Mouse (Mus musculus) forebrain, embryonic 16.5 days (tissue): ENCODE measurements around the gene Cdkn1b. TPM values are rescaled to one million over a fixed set of nuclear protein-coding genes. Genes with fewer than 3 reads are reported as not detected.

ENCODE experiments used
- ATAC-seq: fragments of 200-750 bp; cut with Nextera tagmentation; 2 replicates; pipeline ENCODE4 v1.8.0; 2017; ENCODE audit warnings: mild to moderate bottlenecking, moderate library complexity
- H3K27ac ChIP-seq: fragments of 300-500 bp; sonication (generic); 2 replicates; pipeline ENCODE4 v1.5.1; 2014; ENCODE audit warnings: low read length, control low read depth
- H3K27me3 ChIP-seq: fragments of 300-500 bp; sonication (generic); replicated peaks from 2 replicates; pipeline ENCODE4 v1.6.1; 2014; ENCODE audit warnings: low read length; ENCODE audit not compliant: control insufficient read depth, insufficient read depth
- H3K36me3 ChIP-seq: fragments of 300-500 bp; sonication (generic); 2 replicates; pipeline ENCODE4 v1.6.1; 2014; ENCODE audit not compliant: control insufficient read depth, insufficient read depth
- H3K4me1 ChIP-seq: fragments of 300-500 bp; sonication (generic); replicated peaks from 2 replicates; pipeline ENCODE4 v1.6.1; 2014; ENCODE audit warnings: low read length; ENCODE audit not compliant: control insufficient read depth, insufficient read depth
- H3K4me2 ChIP-seq: fragments of 300-500 bp; sonication (generic); 2 replicates; pipeline ENCODE4 v1.6.1; 2014; ENCODE audit warnings: mild to moderate bottlenecking, low read length, control low read depth
- H3K4me3 ChIP-seq: fragments of 300-500 bp; sonication (generic); replicated peaks from 2 replicates; pipeline ENCODE4 v1.5.1; 2014; ENCODE audit warnings: mild to moderate bottlenecking, low read length, control low read depth
- H3K9ac ChIP-seq: fragments of 300-500 bp; sonication (generic); replicated peaks from 2 replicates; pipeline ENCODE4 v1.6.1; 2014; ENCODE audit warnings: low read depth, low read length, control low read depth
- H3K9me3 ChIP-seq: fragments of 300-500 bp; sonication (generic); 2 replicates; pipeline ENCODE4 v1.6.1; 2016; ENCODE audit warnings: low read length; ENCODE audit not compliant: control insufficient read depth
- WGBS: fragments of 180-500 bp; shearing (Covaris S2); extraction: QIAGEN DNeasy Blood & Tissue Kit; methylation state at CpG from one replicate; pipeline ENCODE4 v1.1.7; 2014; 5-methylcytosine and 5-hydroxymethylcytosine counted together
- polyA plus RNA-seq: library from polyadenylated mRNA; unstranded; fragments of >200 nt; fragmentation: Nextera tagmentation; extraction: Ambion mirVana; gene quantifications from 2 replicates; pipeline ENCODE4 v1.2.1, GENCODE M21; 2015

Gene Cdkn1b
- polyA plus RNA-seq, 1 experiment from 2014 or later = 39.4 TPM

DNA sequence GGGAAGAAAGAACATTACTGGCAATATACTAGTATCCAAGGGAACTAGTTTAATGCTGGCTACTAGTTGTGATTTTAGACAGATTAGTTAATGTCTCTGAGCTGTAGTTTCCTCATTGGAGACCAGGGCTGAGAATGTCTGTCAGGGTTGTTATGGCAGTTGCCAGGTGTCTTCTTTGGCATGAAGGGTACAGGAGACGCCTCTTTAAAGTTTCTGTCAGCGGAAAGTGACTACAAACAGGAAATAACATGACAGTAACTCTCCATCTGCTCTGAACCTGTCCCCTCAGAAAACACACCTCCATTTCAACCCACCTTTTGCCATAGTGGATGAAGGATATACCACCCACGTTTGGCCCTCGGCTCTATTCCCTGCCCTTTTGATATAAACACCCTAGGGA is 36.5 kb upstream of the Cdkn1b start:
- Histone ChIP-seq H3K36me3 (no peaks in the 10 kb centered on the region), H3K9me3 (no peaks in the 10 kb centered on the region), H3K4me3 (no peak overlapping the region), H3K4me2 (no peak overlapping the region), H3K9ac (no peak overlapping the region), H3K27ac (no peak overlapping the region), H3K27me3 (no peaks in the 10 kb centered on the region), H3K4me1 (peaks cover 46% of the 10 kb centered on the region)
- ATAC-seq = no peak
- 78% methylated on average over 4 of the region's 4 CpGs for WGBS

DNA sequence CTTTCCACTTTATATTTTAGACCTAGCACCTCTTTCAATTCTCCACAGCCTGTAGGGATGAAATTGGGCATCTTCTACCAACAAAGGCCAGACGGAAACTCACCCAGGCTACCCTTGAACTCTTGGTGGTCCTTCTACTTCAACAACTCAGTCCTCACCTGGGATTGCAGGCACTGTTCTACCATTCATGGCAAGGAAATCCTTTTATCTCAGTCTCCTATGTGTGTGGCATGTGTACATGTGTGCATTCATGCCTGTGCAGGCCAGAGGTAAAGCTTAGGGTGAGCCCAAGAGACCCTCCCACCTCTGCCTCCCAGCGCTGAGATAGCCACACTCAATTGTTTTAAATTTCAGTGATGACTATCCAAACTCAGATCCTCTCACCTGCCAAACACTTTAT is 34.7 kb upstream of the Cdkn1b start:
- Histone ChIP-seq H3K9ac (no peak overlapping the region), H3K27me3 (no peaks in the 10 kb centered on the region), H3K4me2 (peak overlapping the region; percentile 59), H3K36me3 (no peaks in the 10 kb centered on the region), H3K4me1 (peaks cover 47% of the 10 kb centered on the region), H3K27ac (no peak overlapping the region), H3K4me3 (no peak overlapping the region), H3K9me3 (no peaks in the 10 kb centered on the region)
- ATAC-seq = no peak
- 93% methylated on average over 2 of the region's 2 CpGs for WGBS

DNA sequence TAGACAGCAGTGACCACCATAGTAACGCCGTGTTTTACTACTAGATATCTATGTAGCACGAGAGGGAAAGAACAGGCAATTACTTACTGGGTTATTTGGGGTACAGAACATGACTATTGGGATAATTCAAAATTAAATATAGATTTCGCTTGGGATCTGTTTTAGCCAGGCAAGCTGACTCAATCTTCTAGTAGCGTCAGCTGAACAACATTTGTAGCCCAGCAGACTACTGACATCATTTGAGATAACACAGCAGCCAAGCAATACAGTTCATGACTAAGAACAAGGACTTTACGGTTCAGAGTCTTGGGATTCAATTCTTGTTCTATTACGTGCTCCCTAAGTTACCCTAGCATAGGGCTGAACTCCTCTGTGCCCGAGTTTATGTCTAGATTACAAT is 33.7 kb upstream of the Cdkn1b start:
- Histone ChIP-seq H3K27me3 (no peaks in the 10 kb centered on the region), H3K9ac (peak overlapping the region; percentile 74), H3K9me3 (no peaks in the 10 kb centered on the region), H3K4me3 (peak overlapping the region; percentile 62), H3K4me1 (peaks cover 41% of the 10 kb centered on the region), H3K27ac (peak overlapping the region; percentile 91), H3K36me3 (no peaks in the 10 kb centered on the region), H3K4me2 (peak overlapping the region; percentile 59)
- no peak for ATAC-seq
- WGBS = 66% methylated on average over 8 of the region's 8 CpGs

DNA sequence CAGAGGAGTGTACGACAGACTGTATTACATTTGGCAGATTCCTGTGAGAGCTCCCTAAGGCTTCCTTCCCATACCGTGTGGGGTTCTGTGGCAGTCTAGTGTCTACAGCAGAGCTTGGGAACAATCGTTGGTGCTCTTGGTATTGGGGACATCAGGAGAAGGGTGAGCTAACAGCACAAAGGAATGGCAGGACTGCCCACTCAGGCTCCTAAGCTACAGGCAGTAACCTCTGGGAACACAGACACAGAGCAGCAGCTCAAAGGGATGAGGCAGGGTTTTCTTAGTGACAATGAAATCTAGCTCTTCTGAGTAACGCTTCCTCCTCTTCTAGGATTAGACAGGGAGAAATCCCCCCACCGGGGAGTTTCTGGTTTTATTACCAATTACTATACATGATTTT is 33.2 kb upstream of the Cdkn1b start:
- Histone ChIP-seq H3K9ac (peak overlapping the region; percentile 74), H3K36me3 (no peaks in the 10 kb centered on the region), H3K27ac (peak overlapping the region; percentile 91), H3K4me3 (peak overlapping the region; percentile 62), H3K4me1 (peaks cover 41% of the 10 kb centered on the region), H3K9me3 (no peaks in the 10 kb centered on the region), H3K27me3 (no peaks in the 10 kb centered on the region), H3K4me2 (peak overlapping the region; percentile 59)
- WGBS = 7% methylated on average over 5 of the region's 5 CpGs
- ATAC-seq = peak; percentile 31

DNA sequence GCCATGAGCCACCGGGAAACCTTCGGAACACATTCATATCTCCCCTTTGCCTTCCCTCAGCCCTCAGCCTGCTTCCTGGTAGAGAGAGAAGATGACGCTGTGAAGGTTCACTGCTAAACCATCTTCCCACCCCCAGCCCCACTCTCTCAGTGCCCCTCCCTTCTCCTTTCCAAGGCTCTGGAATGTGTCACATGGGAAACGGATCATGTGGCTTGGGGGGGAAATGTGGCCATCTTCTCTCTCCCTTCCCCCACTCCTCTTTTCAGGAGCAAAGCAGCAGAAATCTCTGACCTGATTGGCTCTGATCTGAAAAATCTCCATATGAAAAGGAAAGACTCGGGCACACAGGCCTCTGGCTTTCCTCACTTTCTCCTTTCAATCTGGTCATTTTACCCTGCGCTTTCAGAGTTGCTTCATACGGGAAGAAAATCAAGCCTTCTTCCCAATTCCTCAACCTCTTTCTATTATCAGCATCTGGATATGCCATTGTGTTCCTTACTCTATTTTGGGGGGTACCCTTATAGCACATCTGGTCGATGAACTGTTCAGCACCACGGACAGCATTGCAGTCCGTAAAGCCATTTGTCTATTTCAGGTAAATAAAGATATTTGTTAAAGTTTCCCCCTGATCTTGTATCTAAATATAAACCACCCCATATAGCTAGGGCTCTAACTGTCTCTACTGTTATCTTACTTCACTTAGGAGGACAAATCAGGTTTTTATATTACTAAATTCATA is 32.3 kb upstream of the Cdkn1b start:
- peaks cover 41% of the 10 kb centered on the region for H3K4me1 ChIP-seq
- H3K9ac ChIP-seq = peak overlapping the region; percentile 74
- peak overlapping the region; percentile 62 for H3K4me3 ChIP-seq
- no peaks in the 10 kb centered on the region for H3K27me3 ChIP-seq
- H3K36me3 ChIP-seq = no peaks in the 10 kb centered on the region
- 0% methylated on average over 10 of the region's 10 CpGs for WGBS
- H3K4me2 ChIP-seq = peak overlapping the region; percentile 59
- peak; percentile 91 for ATAC-seq
- no peaks in the 10 kb centered on the region for H3K9me3 ChIP-seq
- H3K27ac ChIP-seq = peak overlapping the region; percentile 94

DNA sequence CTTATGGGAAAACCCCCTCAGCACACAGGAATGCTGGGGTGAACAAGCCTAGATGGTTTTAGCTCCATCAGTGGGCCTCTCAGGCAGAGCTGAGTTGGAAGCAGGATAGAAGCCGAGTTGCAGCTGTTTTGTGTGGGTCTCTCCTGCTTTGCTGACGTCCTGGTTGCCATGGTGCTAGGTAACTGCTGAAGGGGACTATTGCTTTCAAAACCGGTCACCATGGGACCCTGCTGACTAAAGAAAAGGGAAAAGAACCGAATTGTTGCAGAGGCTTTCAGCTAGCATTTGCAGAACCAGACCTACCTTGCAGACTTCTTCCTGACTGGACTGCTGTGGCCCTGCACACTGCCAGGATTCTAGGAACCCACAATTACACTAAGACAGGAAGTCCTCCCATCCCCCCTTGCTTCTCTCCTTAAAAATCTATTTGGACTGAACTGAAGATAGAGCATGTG is 31.6 kb upstream of the Cdkn1b start:
- H3K9ac ChIP-seq = 0 out of 2 replicates have a peak overlapping the region, but pooled peaks have one; percentile 38
- 1% methylated on average over 4 of the region's 4 CpGs for WGBS
- H3K27ac ChIP-seq = peak overlapping the region; percentile 94
- H3K27me3 ChIP-seq = no peaks in the 10 kb centered on the region
- peak overlapping the region; percentile 59 for H3K4me2 ChIP-seq
- ATAC-seq = peak; percentile 73
- no peaks in the 10 kb centered on the region for H3K36me3 ChIP-seq
- 0 out of 2 replicates have a peak overlapping the region, but pooled peaks have one; percentile 14 for H3K4me3 ChIP-seq
- peaks cover 41% of the 10 kb centered on the region for H3K4me1 ChIP-seq
- no peaks in the 10 kb centered on the region for H3K9me3 ChIP-seq

DNA sequence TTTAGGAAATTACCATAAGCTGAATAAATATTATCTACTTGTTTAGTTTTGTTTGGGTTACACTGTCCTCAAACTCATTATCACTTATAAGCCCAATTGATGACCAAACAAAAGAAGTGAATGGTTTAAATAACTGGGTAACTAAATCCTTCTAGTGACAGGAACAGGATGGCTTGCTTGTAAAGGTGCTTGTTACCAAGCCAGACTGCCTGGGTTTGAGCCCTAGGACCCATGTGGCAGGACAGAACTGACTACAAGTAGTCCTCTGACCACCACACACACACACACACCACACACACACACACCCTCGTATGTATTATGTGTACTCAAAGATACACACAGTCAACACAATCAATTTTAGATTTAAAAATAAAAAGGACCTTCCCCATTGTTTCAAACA is 30.4 kb upstream of the Cdkn1b start:
- Histone ChIP-seq H3K27me3 (no peaks in the 10 kb centered on the region), H3K9me3 (no peaks in the 10 kb centered on the region), H3K4me1 (peaks cover 32% of the 10 kb centered on the region), H3K4me2 (no peak overlapping the region), H3K4me3 (no peak overlapping the region), H3K9ac (no peak overlapping the region), H3K36me3 (no peaks in the 10 kb centered on the region), H3K27ac (no peak overlapping the region)
- no peak for ATAC-seq
- WGBS = 50% methylated on average over 1 of the region's 1 CpGs

DNA sequence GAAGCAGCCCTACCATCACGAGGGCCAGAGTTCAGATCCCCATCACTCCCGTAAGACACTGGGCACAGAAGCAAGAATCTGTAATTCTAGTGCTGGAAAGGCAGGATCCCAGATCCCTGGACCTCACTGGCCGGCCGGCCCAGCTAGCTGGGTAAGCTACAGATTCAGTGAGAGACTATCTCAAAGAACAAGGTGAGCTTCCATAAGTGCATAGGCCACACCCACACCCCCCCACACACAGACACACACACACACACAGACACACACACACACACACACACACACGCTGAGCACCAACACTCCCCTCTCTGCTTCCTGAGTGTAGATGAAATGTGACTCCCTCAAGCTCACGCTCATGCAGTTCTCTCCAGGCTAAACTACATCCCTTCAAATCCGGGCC is 29.8 kb upstream of the Cdkn1b start:
- H3K27ac ChIP-seq = no peak overlapping the region
- H3K36me3 ChIP-seq = no peaks in the 10 kb centered on the region
- no peak for ATAC-seq
- 85% methylated on average over 7 of the region's 7 CpGs for WGBS
- no peaks in the 10 kb centered on the region for H3K9me3 ChIP-seq
- no peak overlapping the region for H3K4me3 ChIP-seq
- no peak overlapping the region for H3K9ac ChIP-seq
- no peaks in the 10 kb centered on the region for H3K27me3 ChIP-seq
- H3K4me1 ChIP-seq = peaks cover 26% of the 10 kb centered on the region
- H3K4me2 ChIP-seq = no peak overlapping the region

DNA sequence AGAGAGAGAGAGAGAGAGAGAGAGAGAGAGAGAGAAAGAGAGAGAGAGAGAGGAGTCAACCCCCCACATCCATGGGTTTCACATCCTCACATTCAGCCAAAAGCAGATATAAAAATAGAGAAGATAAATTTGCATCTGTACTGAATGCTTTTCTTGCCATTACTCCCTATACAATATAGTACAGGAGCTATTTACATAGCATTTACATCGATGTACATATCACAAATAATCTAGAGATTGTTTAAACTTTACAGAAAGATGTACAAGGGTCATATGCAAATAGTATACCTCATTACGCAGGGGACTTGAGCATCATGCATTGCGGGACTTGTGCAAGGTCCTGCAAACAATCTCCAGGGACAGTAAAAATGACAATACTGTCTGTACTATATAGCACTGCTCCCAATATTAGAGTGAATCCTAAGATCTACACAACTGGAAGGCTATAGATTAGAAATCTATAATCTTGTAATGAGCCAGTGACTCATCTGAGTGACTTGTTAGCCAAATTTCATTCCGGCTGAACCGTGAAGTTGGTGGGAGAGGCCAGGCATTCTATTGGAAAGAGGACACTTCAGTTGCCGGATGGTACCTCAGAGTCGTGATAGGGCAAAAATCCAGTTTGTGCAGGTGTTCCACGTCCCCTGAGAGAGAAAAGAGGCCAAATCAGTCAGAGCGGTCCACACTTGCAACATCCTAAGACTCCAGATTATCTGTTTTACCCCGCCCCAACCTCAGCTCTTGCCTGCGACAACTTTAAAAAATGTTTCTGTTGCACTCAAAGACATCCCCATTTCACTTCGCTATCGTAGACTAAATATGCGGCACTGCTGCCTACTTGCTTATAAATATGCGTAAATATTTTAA is 23.4 kb upstream of the Cdkn1b start:
- ATAC-seq = no peak
- peak overlapping the region; percentile 92 for H3K9ac ChIP-seq
- H3K9me3 ChIP-seq = no peaks in the 10 kb centered on the region
- H3K27ac ChIP-seq = no peak overlapping the region
- H3K4me1 ChIP-seq = peaks cover 10% of the 10 kb centered on the region
- peak overlapping the region; percentile 87 for H3K4me2 ChIP-seq
- no peaks in the 10 kb centered on the region for H3K36me3 ChIP-seq
- no peaks in the 10 kb centered on the region for H3K27me3 ChIP-seq
- 48% methylated on average over 15 of the region's 15 CpGs for WGBS
- H3K4me3 ChIP-seq = peak overlapping the region; percentile 85
